ENCODE assay signal across 9 mouse cellular contexts in the genomic region with DNA sequence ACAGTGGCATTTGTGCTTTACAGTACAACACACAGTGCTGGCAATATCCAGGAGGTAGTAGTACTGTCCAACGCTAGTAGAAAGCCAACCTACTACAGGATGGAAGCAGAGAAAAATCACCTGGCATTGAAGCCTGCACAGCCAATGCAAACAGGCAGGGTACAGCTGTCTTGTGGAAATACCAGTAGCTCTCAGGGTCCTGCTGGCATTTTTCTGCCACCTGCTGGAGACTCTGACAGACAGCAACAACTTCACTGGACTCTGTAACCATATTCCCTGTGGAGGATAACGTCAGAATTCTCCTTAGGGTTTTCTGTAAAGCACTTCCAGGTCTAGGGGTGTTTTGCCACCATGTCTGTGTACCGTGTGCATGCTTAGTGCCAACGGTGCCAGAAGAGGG. TPM values are rescaled to one million over a fixed set of nuclear protein-coding genes. Genes with fewer than 3 reads are reported as not detected.
DNase-seq lines count a peak whose midpoint lies in the region; ATAC-seq and TF ChIP-seq lines count a peak whose summit lies in the region.
"Had no signal": no experiment of that assay in that cellular context is flagged by ENCODE, and none has a peak within 500 bp of the region (broad histone marks: within the 10 kb centered on the region; RNA-seq: fewer than 3 reads in every experiment).

No protein-coding gene starts in this region.

- peak; percentile 57 for TF ChIP-seq CTCF in hindbrain, postnatal 0 days (IDR thresholded peaks at IDR 0.05; ENCODE audit: low read depth)

- peak; percentile 32 for DNase-seq in hindbrain, postnatal 0 days (ENCODE audit: low spot score)
- DNase-seq in hindbrain, embryonic 14.5 days (ENCODE audit: low spot score) = no peak
- DNase-seq in right cerebral cortex, postnatal 14 days = peak; percentile 28
- DNase-seq in right cerebral cortex, postnatal 36 days (ENCODE audit: low spot score in 2 of 2) = no peak
- DNase-seq in adipocyte (ENCODE audit: low spot score) = peak; percentile 45
- DNase-seq in retina, postnatal 1 day = peak; percentile 38
- no peak for DNase-seq in spleen, adult 18-20 months
- DNase-seq: heart, adult 11 months had no signal

- no peaks in the 10 kb centered on the region for H3K27me3 ChIP-seq in hindbrain, postnatal 0 days (ENCODE audit: insufficient read depth, low read length)
- no peaks in the 10 kb centered on the region for H3K27me3 ChIP-seq in hindbrain, embryonic 14.5 days (ENCODE audit: control insufficient read depth, insufficient read depth, low read length)

- H3K4me3 ChIP-seq in hindbrain, postnatal 0 days (ENCODE audit: low read length) = no peak overlapping the region
- no peak overlapping the region for H3K4me3 ChIP-seq in hindbrain, embryonic 14.5 days (replicated peaks; ENCODE audit: low read length)

- no peaks in the 10 kb centered on the region for H3K9me3 ChIP-seq in hindbrain, postnatal 0 days (ENCODE audit: low read length)
- H3K9me3 ChIP-seq in hindbrain, embryonic 14.5 days (ENCODE audit: control insufficient read depth, low read length) = no peaks in the 10 kb centered on the region

- no peak overlapping the region for H3K9ac ChIP-seq in hindbrain, postnatal 0 days (replicated peaks; ENCODE audit: low read length)
- H3K9ac ChIP-seq in hindbrain, embryonic 14.5 days = no peak overlapping the region

- no peak overlapping the region for H3K27ac ChIP-seq in hindbrain, postnatal 0 days
- no peak overlapping the region for H3K27ac ChIP-seq in hindbrain, embryonic 14.5 days

- peaks cover 58% of the 10 kb centered on the region for H3K36me3 ChIP-seq in hindbrain, postnatal 0 days (ENCODE audit: insufficient read depth, low read length)
- peaks cover 99% of the 10 kb centered on the region for H3K36me3 ChIP-seq in hindbrain, embryonic 14.5 days (replicated peaks; ENCODE audit: control insufficient read depth, insufficient read depth)

- H3K4me1 ChIP-seq in hindbrain, postnatal 0 days (ENCODE audit: insufficient read depth, low read length) = no peaks in the 10 kb centered on the region
- H3K4me1 ChIP-seq in hindbrain, embryonic 14.5 days (replicated peaks; ENCODE audit: control insufficient read depth, insufficient read depth, low read length) = no peaks in the 10 kb centered on the region

- ATAC-seq in hindbrain, postnatal 0 days = peak; percentile 73; the same call in 1 of the 2 replicates
- ATAC-seq in hindbrain, embryonic 14.5 days (ENCODE audit: low FRiP score) = no peak
- ATAC-seq in granulocyte monocyte progenitor cell, adult 5-6 weeks (replicated peaks; ENCODE audit: poor library complexity, severe bottlenecking) = no peak

- H3K4me2 ChIP-seq in hindbrain, postnatal 0 days (ENCODE audit: low read depth, low read length) = no peak overlapping the region
- H3K4me2 ChIP-seq in hindbrain, embryonic 14.5 days (replicated peaks) = no peak overlapping the region

- WGBS in hindbrain, postnatal 0 days = 77% methylated on average over 4 of the region's 4 CpGs
- WGBS in hindbrain, embryonic 14.5 days = 85% methylated on average over 4 of the region's 4 CpGs

RNA-seq across cellular contexts. Expression of gene Zdhhc16, which starts 19.0 kb away (rescaled TPM):
- 65.1 and 73.7 TPM in 2 replicates for total RNA-seq in hindbrain, postnatal 0 days (2014; rRNA removed)
- 81.9 and 89.4 TPM in 2 replicates for polyA plus RNA-seq in hindbrain, postnatal 0 days (2015; fragmentation: Nextera tagmentation; extraction: Ambion mirVana)
- polyA plus RNA-seq in hindbrain, embryonic 14.5 days (2014; fragmentation: Nextera tagmentation; extraction: Ambion mirVana) = 70.6 and 70.8 TPM in 2 replicates
- total RNA-seq in granulocyte monocyte progenitor cell, adult 5-6 weeks (2014; fragmentation: Nextera tagmentation) = 77.4 and 78.5 TPM in 2 replicates
- 42.4 and 47.2 TPM in 2 replicates for total RNA-seq in granulocyte monocyte progenitor cell, adult 5-6 weeks (2017)

RNA-seq across cellular contexts. Expression of gene Exosc1, which starts 19.1 kb away (rescaled TPM):
- 13.5 and 21.1 TPM in 2 replicates for total RNA-seq in hindbrain, postnatal 0 days (2014; rRNA removed)
- polyA plus RNA-seq in hindbrain, postnatal 0 days (2015; fragmentation: Nextera tagmentation; extraction: Ambion mirVana) = 64.8 and 69.4 TPM in 2 replicates
- 51.9 and 64.0 TPM in 2 replicates for polyA plus RNA-seq in hindbrain, embryonic 14.5 days (2014; fragmentation: Nextera tagmentation; extraction: Ambion mirVana)
- total RNA-seq in granulocyte monocyte progenitor cell, adult 5-6 weeks (2014; fragmentation: Nextera tagmentation) = 62.5 and 87.5 TPM in 2 replicates
- 69.5 and 82.4 TPM in 2 replicates for total RNA-seq in granulocyte monocyte progenitor cell, adult 5-6 weeks (2017)

RNA-seq across cellular contexts. Expression of gene Mms19, which starts 28.7 kb away (rescaled TPM):
- total RNA-seq in hindbrain, postnatal 0 days (2014; rRNA removed) = 54.8 and 66.1 TPM in 2 replicates
- 25.9 and 28.8 TPM in 2 replicates for polyA plus RNA-seq in hindbrain, postnatal 0 days (2015; fragmentation: Nextera tagmentation; extraction: Ambion mirVana)
- 29.6 and 31.6 TPM in 2 replicates for polyA plus RNA-seq in hindbrain, embryonic 14.5 days (2014; fragmentation: Nextera tagmentation; extraction: Ambion mirVana)
- total RNA-seq in granulocyte monocyte progenitor cell, adult 5-6 weeks (2014; fragmentation: Nextera tagmentation) = 56.9 and 59.4 TPM in 2 replicates
- total RNA-seq in granulocyte monocyte progenitor cell, adult 5-6 weeks (2017) = 36.2 and 37.4 TPM in 2 replicates

RNA-seq across cellular contexts. Expression of gene Ubtd1, which starts 29.3 kb away (rescaled TPM):
- 19.9 and 22.4 TPM in 2 replicates for total RNA-seq in hindbrain, postnatal 0 days (2014; rRNA removed)
- polyA plus RNA-seq in hindbrain, postnatal 0 days (2015; fragmentation: Nextera tagmentation; extraction: Ambion mirVana) = 13.4 and 14.1 TPM in 2 replicates
- polyA plus RNA-seq in hindbrain, embryonic 14.5 days (2014; fragmentation: Nextera tagmentation; extraction: Ambion mirVana) = 8.6 and 9.2 TPM in 2 replicates
- 25.4 and 38.5 TPM in 2 replicates for total RNA-seq in granulocyte monocyte progenitor cell, adult 5-6 weeks (2014; fragmentation: Nextera tagmentation)
- 6.4 and 9.5 TPM in 2 replicates for total RNA-seq in granulocyte monocyte progenitor cell, adult 5-6 weeks (2017)

RNA-seq across cellular contexts. Expression of gene Pgam1, which starts 40.6 kb away (rescaled TPM):
- total RNA-seq in hindbrain, postnatal 0 days (2014; rRNA removed) = 539 and 558 TPM in 2 replicates
- 629 and 638 TPM in 2 replicates for polyA plus RNA-seq in hindbrain, postnatal 0 days (2015; fragmentation: Nextera tagmentation; extraction: Ambion mirVana)
- 498 and 547 TPM in 2 replicates for polyA plus RNA-seq in hindbrain, embryonic 14.5 days (2014; fragmentation: Nextera tagmentation; extraction: Ambion mirVana)
- total RNA-seq in granulocyte monocyte progenitor cell, adult 5-6 weeks (2014; fragmentation: Nextera tagmentation) = 865 and 869 TPM in 2 replicates
- 502 and 504 TPM in 2 replicates for total RNA-seq in granulocyte monocyte progenitor cell, adult 5-6 weeks (2017)

Comparison
In these comparisons a context has a peak if more than half of its experiments do, and no peak if none do; other contexts are left out.
1. DNase-seq: peak in hindbrain, postnatal 0 days (single experiment), right cerebral cortex, postnatal 14 days (single experiment), adipocyte (single experiment) and retina, postnatal 1 day (single experiment); none in hindbrain, embryonic 14.5 days (single experiment), right cerebral cortex, postnatal 36 days (0 of 2) and spleen, adult 18-20 months (0 of 2).